Mouse (Mus musculus) cerebellum, adult 11-12 months (tissue): Measurements from ENCODE around the gene Mpp1.

Source experiments
- DNase-seq: peaks from one replicate; pipeline ENCODE4 v3.0.0; 2022

Gene Mpp1

DNA sequence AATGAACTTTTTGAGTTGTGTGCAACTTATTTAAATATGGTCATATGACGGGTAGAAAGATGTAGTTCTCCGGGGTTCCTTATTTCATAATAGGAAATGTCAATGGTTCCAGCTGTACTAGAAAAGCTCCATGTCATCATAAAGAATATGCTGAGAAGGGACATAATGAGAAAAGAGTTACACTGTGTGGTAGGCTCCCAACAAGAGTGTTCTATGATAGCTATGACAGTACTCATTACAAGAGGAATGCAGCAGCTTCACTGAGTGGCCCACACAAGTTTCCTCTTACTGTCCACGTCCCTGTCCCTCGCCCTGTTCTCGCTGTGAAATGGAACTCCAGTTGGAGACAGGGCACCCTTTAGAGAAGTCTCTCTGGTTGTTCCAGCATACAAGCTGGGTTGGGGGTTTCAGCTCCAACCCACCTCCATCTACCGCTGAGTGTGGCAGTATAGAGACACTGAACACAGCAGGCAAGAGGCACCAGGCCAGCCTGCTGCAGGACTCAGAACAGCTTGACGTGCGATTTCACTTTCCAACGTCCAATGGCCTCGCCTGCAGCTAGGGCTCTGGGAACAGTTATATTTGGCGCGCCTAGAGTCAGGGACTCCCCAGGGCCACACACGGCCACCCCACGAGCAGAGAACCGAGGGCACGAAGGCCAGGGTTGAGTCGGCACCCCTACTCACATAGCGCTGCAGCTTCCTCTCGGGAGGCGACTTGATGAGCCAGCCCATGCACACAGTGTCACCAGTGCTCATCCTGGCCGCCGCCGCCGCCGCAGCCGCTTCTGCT lies 46.6 kb downstream of the Mpp1 start:
- peak; percentile 37 for DNase-seq

DNA sequence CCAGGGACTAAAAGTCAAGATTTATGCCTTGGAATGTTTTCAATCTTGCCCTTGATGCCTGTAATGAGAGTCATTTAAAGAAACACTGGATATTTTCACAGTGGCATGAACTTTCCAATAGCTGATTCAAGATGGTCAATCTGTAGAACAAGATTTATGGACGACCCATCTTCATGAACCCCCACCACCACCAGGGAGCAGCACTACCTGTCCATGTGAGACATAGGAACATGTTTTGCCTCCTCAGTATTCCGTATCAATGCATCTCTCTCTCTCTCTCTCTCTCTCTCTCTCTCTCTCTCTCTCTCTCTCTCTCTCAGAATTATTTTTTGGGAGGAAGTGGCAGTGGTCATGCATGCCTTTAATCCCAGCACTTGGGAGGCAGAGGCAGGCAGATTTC lies 48.5 kb downstream of the Mpp1 start:
- DNase-seq = no peak
